Mouse (Mus musculus) kidney, postnatal 25 days (tissue): ENCODE measurements at regions not wholly inside any gene's neighbourhood (a gene's known extent, or its start where the extent isn't known, plus 50 kb on each side); places are given as distances from the start of the nearest gene placed in this dataset.

Experiments
- DNase-seq, 2 experiments: peaks; one replicate each; pipeline ENCODE4 v3.0.0; 2021; ENCODE audit warnings: mixed read lengths in 2 of 2

DNA sequence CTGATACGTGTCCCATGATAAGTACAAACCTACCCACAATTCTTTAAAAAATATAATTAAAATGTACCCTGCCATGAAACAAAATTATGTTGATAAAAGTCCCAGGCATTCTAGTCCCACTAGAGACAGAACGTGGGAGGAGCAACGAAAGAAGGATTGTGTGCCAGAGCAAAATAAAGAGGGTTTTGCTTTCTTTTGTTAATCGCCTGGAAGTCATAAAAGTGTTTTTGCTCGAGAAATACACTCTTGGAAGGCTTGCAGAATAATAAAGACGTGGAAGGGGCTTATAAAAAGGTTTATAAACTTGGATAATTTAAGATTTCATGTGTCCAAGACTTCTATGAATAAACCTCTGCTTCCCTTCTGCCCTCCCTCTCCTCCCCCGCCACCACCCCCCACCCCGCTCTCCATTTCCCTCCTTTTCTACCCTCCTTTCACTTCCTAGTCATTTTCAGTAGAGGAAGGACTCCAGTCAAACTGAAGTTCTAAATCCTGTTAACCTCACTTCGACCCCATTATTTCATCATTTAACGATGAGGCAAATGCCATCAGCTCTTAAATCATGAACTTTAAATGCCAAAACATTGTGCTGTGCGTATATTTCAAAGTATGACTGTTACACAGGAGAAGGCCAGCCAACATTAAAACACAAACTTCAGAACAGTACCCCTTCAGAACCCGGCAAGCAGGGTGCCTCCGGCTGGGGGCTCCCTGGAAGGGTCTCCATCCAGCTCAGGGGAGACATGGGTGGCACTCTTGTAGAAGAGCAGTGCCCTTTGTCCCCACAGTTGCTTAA, 54.8 kb upstream of the Cep85l start:
- DNase-seq = no peak

DNA sequence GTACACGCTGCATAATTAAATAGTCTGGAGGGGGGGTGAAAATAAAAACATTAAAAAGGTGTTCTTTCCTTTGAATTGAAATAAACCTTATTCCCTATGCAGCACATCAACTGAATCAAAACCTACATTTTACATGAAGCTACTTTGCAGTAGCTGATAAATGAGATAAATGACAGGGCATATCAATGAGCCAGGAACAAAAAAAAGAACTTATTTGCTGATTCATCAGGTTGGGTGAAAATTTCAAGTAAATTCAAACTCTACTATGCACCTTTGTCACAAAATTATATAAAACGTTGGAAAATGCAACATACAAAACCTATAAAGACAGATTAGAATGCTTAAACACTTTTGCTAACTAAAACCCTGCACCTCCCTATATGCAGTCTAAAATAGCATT, 53.0 kb upstream of the Cep85l start:
- DNase-seq = no peak

GRCm38 (mm10) chr10:53429539-53430344, 50.0 kb upstream of the Cep85l start:
- no peak for DNase-seq
